In the genomic region with DNA sequence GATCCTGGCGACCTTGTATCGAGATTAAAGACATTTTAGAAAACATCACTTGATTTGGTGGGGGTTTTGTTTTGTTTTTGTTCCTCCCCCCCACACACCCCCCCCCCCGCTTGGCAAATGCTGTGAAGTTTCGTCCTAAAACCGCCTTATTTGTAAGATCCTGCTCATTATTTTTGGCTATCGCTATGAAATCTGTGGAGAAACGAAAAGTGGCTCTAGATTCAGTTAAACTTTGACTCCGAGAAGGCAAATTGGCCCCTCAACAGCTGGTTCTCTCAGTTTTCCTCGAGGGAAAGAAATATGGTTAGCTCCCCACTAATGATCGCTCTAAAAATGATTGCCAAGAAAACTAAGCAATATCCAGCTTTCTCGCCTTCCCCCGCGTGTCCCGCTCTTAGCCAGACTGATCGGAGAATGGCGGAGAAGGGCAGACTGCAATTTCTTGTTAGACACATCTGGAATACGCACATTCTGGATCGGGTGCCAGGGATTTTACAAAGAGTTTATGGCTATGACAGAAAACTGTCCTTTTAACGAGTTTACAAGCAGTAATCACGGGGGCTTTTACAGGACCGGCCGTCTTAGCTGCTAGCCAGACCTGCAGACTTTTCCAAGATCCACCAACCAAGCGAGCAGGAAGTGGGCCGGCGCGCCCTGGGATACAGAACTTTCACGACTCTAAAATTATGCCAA, we compare ENCODE assay signal across 14 mouse cellular contexts. TPM values are rescaled to one million over a fixed set of nuclear protein-coding genes. Genes with fewer than 3 reads are reported as not detected.
A peak's percentile ranks its signal among the peaks of the same experiment; 100 is the strongest.
DNase-seq lines count a peak whose midpoint lies in the region; ATAC-seq and TF ChIP-seq lines count a peak whose summit lies in the region.
"Had no signal": no experiment of that assay in that cellular context is flagged by ENCODE, and none has a peak within 500 bp of the region (broad histone marks: within the 10 kb centered on the region; RNA-seq: fewer than 3 reads in every experiment).

No protein-coding gene starts in this region.

- no peaks in the 10 kb centered on the region for H3K79me2 ChIP-seq in heart, adult 2 months (replicated peaks; ENCODE audit: control insufficient read depth, insufficient read depth, low read length)
- peaks cover 94% of the 10 kb centered on the region for H3K79me2 ChIP-seq in C2C12 (ENCODE audit: control insufficient read depth, insufficient read depth)

- 8% methylated on average over 27 of the region's 27 CpGs for WGBS in heart, adult 2 months
- WGBS in limb, embryonic 10.5 days, result under 1% methylated on average over 27 of the region's 27 CpGs

- peak; percentile 43 to 53 for DNase-seq in heart, postnatal 10 days
- DNase-seq in heart, adult 2 months, result no peak
- peak; percentile 38 for DNase-seq in ZHBTc4 (ENCODE audit: low read depth, low spot score)
- peak; percentile 68 for DNase-seq in limb, embryonic 10.5 days (ENCODE audit: low spot score)
- no peak for DNase-seq in c-Kit-positive CD71-positive TER-119-positive erythroid progenitor cells, embryonic 14.5 days (ENCODE audit: low spot score)
- DNase-seq: adrenal gland, postnatal 25 days; cerebellum, postnatal 25 days; lung, postnatal 10 days; spleen, adult 18-20 months; thymus, postnatal 14 days had no signal

- H3K27me3 ChIP-seq in heart, adult 2 months (ENCODE audit: control insufficient read depth, insufficient read depth, low read length), result peaks cover 38% of the 10 kb centered on the region
- H3K27me3 ChIP-seq in C2C12 (ENCODE audit: control insufficient read depth, insufficient read depth, insufficient read length), result no peaks in the 10 kb centered on the region
- H3K27me3 ChIP-seq in limb, embryonic 10.5 days (ENCODE audit: low read depth, poor library complexity, severe bottlenecking), result peaks cover 97% of the 10 kb centered on the region

- ATAC-seq in erythroid progenitor cell, adult 5-6 weeks (replicated peaks; ENCODE audit: low FRiP score, poor library complexity, severe bottlenecking), result no peak

- TF ChIP-seq CTCF in heart, adult 2 months (IDR thresholded peaks at IDR 0.05), result no peak
- no peak for TF ChIP-seq CTCF in C2C12 (IDR thresholded peaks at IDR 0.05; ENCODE audit: control insufficient read depth, insufficient read depth, insufficient read length)

- H3K9ac ChIP-seq in heart, adult 2 months (ENCODE audit: low read depth, low read length), result no peak overlapping the region
- H3K9ac ChIP-seq: kidney, embryonic 15.5 days had no signal

- H3K4me1 ChIP-seq in heart, adult 2 months (ENCODE audit: control insufficient read depth, insufficient read depth, low read length), result peaks cover 4% of the 10 kb centered on the region
- H3K4me1 ChIP-seq in limb, embryonic 10.5 days, result peaks cover 69% of the 10 kb centered on the region

- H3K4me3 ChIP-seq in heart, adult 2 months, result no peak overlapping the region
- H3K4me3 ChIP-seq in C2C12 (ENCODE audit: insufficient read depth, poor library complexity, severe bottlenecking), result peak overlapping the region; percentile 38
- peak overlapping the region; percentile 67 for H3K4me3 ChIP-seq in limb, embryonic 10.5 days
- H3K4me3 ChIP-seq: kidney, embryonic 15.5 days had no signal

- no peaks in the 10 kb centered on the region for H3K9me3 ChIP-seq in limb, embryonic 10.5 days (replicated peaks)
- H3K9me3 ChIP-seq: kidney, embryonic 15.5 days had no signal

- TF ChIP-seq POLR2A in heart, adult 2 months (IDR thresholded peaks at IDR 0.05; ENCODE audit: insufficient read depth, low read depth, low read length), result no peak

- H3K27ac ChIP-seq in heart, adult 2 months, result no peak overlapping the region
- H3K27ac ChIP-seq in limb, embryonic 10.5 days, result peak overlapping the region; percentile 75; the same call in 1 of the 2 replicates
- H3K27ac ChIP-seq: kidney, embryonic 15.5 days had no signal

- H3K79me3 ChIP-seq in C2C12 (ENCODE audit: low read depth), result peaks cover 67% of the 10 kb centered on the region

- H3K36me3 ChIP-seq in heart, adult 2 months (ENCODE audit: control insufficient read depth, insufficient read depth, low read length), result no peaks in the 10 kb centered on the region
- H3K36me3 ChIP-seq in C2C12 (ENCODE audit: control insufficient read depth, insufficient read depth), result peaks cover 38% of the 10 kb centered on the region
- peaks cover 14% of the 10 kb centered on the region; the same call in 1 of the 2 replicates for H3K36me3 ChIP-seq in limb, embryonic 10.5 days
- H3K36me3 ChIP-seq: kidney, embryonic 15.5 days had no signal

- no peak for TF ChIP-seq EP300 in heart, adult 2 months (IDR thresholded peaks at IDR 0.05; ENCODE audit: insufficient read depth, low read depth, low read length)

- intact Hi-C loops in heart, postnatal 10 days (cut with DNase I), result loop anchor here (5.0 kb wide), 1 partner anchor 98 kb away; the partner anchor contains the start of gene 4930447C04Rik
- intact Hi-C loops in heart, adult 2 months (cut with DNase I), result loop anchor here (5.0 kb wide), 2 partner anchors 93 to 167 kb away; no protein-coding TSS in a partner anchor

- H3ac ChIP-seq in C2C12 (ENCODE audit: control insufficient read depth, insufficient read length, low read depth), result peak overlapping the region; percentile 79

TF ChIP-seq in C2C12, 6 proteins besides CTCF, POLR2A, EP300 and RAD21:
- no peak for TF ChIP-seq MYOG (IDR thresholded peaks at IDR 0.05; ENCODE audit: control insufficient read depth, extremely low read depth, insufficient read length)
- no peak for TF ChIP-seq FOSL1 (IDR thresholded peaks at IDR 0.05; ENCODE audit: insufficient read depth, low read length, poor library complexity, severe bottlenecking)
- TF ChIP-seq MAX (IDR thresholded peaks at IDR 0.05), result no peak
- TF ChIP-seq MYOD1 (IDR thresholded peaks at IDR 0.05; ENCODE audit: control insufficient read depth, insufficient read length, low read depth), result no peak
- no peak for TF ChIP-seq CEBPB (IDR thresholded peaks at IDR 0.05; ENCODE audit: low read depth)
- no peak for TF ChIP-seq USF1 (IDR thresholded peaks at IDR 0.05; ENCODE audit: low read depth)

RNA-seq across cellular contexts. Expression of gene Six1, which starts 13.0 kb away (rescaled TPM):
- total RNA-seq in heart, postnatal 10 days (2021), result under 1 TPM; 0.53 to 0.92 TPM
- total RNA-seq in heart, adult 2 months (2021), result 1 to 10 TPM; 1.2 to 1.4 TPM
- 0.90 and 0.94 TPM in 2 replicates for polyA plus RNA-seq in heart, adult 2 months (2012; rRNA removed)
- 72.4 TPM for polyA plus RNA-seq in C2C12 (2012; fragmentation: generic; extraction: Trizol)
- 18.0 and 32.6 TPM in 2 replicates for polyA plus RNA-seq in limb, embryonic 10.5 days (2016; fragmentation: Nextera tagmentation; extraction: Ambion mirVana)
- total RNA-seq in erythroid progenitor cell, adult 5-6 weeks (2015; ENCODE audit: low replicate concordance), result not detected in 2 replicates
- 0.51 TPM in 1 of 2 replicates, not detected in the other for total RNA-seq in erythroid progenitor cell, adult 5-6 weeks (2017; ENCODE audit: low replicate concordance)
- total RNA-seq: MEL had no signal

Comparison
In these comparisons a context has a peak if more than half of its experiments do, and no peak if none do; other contexts are left out.
1. DNase-seq: peak in heart, postnatal 10 days (2 of 2), ZHBTc4 (single experiment) and limb, embryonic 10.5 days (single experiment); none in heart, adult 2 months (0 of 2) and c-Kit-positive CD71-positive TER-119-positive erythroid progenitor cells, embryonic 14.5 days (single experiment).